Mouse (Mus musculus) intestine, embryonic 16.5 days (tissue): ENCODE data around the gene Lyzl4. TPM values are rescaled to one million over a fixed set of nuclear protein-coding genes. Genes with fewer than 3 reads are reported as not detected.

ENCODE experiments used
- ATAC-seq: fragments of 200-750 bp; cut with Nextera tagmentation; 2 replicates; pipeline ENCODE4 v1.8.0; 2017; ENCODE audit warnings: moderate TSS enrichment, moderate library complexity
- H3K27ac ChIP-seq: fragments of 300-500 bp; sonication (generic); 2 replicates; pipeline ENCODE4 v1.5.1; 2014; ENCODE audit warnings: mild to moderate bottlenecking, low read length
- H3K27me3 ChIP-seq: fragments of 300-500 bp; sonication (generic); replicated peaks from 2 replicates; pipeline ENCODE4 v1.6.1; 2014; ENCODE audit warnings: low read length, control low read depth, mixed read lengths; ENCODE audit not compliant: control insufficient read depth, insufficient read depth
- H3K36me3 ChIP-seq: fragments of 300-500 bp; sonication (generic); 2 replicates; pipeline ENCODE4 v1.6.1; 2014; ENCODE audit warnings: low read length, control low read depth; ENCODE audit not compliant: control insufficient read depth, insufficient read depth
- H3K4me1 ChIP-seq: fragments of 300-500 bp; sonication (generic); 2 replicates; pipeline ENCODE4 v1.6.1; 2014; ENCODE audit warnings: low read length, control low read depth, mixed read lengths; ENCODE audit not compliant: control insufficient read depth, insufficient read depth
- H3K4me2 ChIP-seq: fragments of 300-500 bp; sonication (generic); 2 replicates; pipeline ENCODE4 v1.6.1; 2014; ENCODE audit warnings: low read depth, low read length, control low read depth
- H3K4me3 ChIP-seq: fragments of 300-500 bp; sonication (generic); 2 replicates; pipeline ENCODE4 v1.5.1; 2014; ENCODE audit warnings: mild to moderate bottlenecking, low read length
- H3K9ac ChIP-seq: fragments of 300-500 bp; sonication (generic); 2 replicates; pipeline ENCODE4 v1.6.1; 2014; ENCODE audit warnings: low read depth, low read length
- H3K9me3 ChIP-seq: fragments of 300-500 bp; sonication (generic); 2 replicates; pipeline ENCODE4 v1.6.1; 2016; ENCODE audit warnings: low read length, control low read depth; ENCODE audit not compliant: control insufficient read depth
- WGBS: fragments of 180-500 bp; shearing (Covaris S2); extraction: QIAGEN DNeasy Blood & Tissue Kit; methylation state at CpG from one replicate; pipeline ENCODE4 v1.1.7; 2014; 5-methylcytosine and 5-hydroxymethylcytosine counted together
- polyA plus RNA-seq: library from polyadenylated mRNA; unstranded; fragments of >200 nt; fragmentation: Nextera tagmentation; extraction: Ambion mirVana; gene quantifications from 2 replicates; pipeline ENCODE4 v1.2.1, GENCODE M21; 2015

Lyzl4 gene
- not detected in 2 replicates for polyA plus RNA-seq

GRCm38 (mm10) chr9:121642001-121642400, at the start of gene Lyzl4:
Gene Lyzl4 (minus strand): TSS chr9:121642096.
- peak within 1 kb of the TSS; percentile 75 for H3K4me2 ChIP-seq
- peak; percentile 80 for ATAC-seq
- H3K9ac ChIP-seq = peak within 1 kb of the TSS; percentile 69
- H3K36me3 ChIP-seq = no peaks in the 10 kb centered on the region
- H3K9me3 ChIP-seq = no peaks in the 10 kb centered on the region
- H3K4me3 ChIP-seq = peak within 1 kb of the TSS; percentile 55
- H3K27ac ChIP-seq = no peak within 1 kb of the TSS
- 0% methylated on average over 26 of the region's 26 CpGs for WGBS
- peaks cover 24% of the 10 kb centered on the region for H3K4me1 ChIP-seq
- H3K27me3 ChIP-seq = peaks cover 31% of the 10 kb centered on the region

- WGBS = 82% methylated on average over 7 of the region's 7 CpGs
- no peaks in the 10 kb centered on the region for H3K27me3 ChIP-seq
- H3K4me3 ChIP-seq = no peak overlapping the region
- 0 out of 2 replicates have a peak, but pooled peaks cover 5% of the 10 kb centered on the region for H3K36me3 ChIP-seq
- no peak overlapping the region for H3K4me2 ChIP-seq
- H3K9ac ChIP-seq = no peak overlapping the region
- ATAC-seq = no peak
- no peak overlapping the region for H3K27ac ChIP-seq
- no peaks in the 10 kb centered on the region for H3K4me1 ChIP-seq
- H3K9me3 ChIP-seq = no peaks in the 10 kb centered on the region
These were observed 48.8 kb upstream of the Lyzl4 start for GRCm38 (mm10) chr9:121690734-121691133.

GRCm38 (mm10) chr9:121690200-121690651, 48.3 kb upstream of the Lyzl4 start:
- H3K27ac ChIP-seq = no peak overlapping the region
- no peak overlapping the region for H3K4me3 ChIP-seq
- 0 out of 2 replicates have a peak, but pooled peaks cover 5% of the 10 kb centered on the region for H3K36me3 ChIP-seq
- no peak overlapping the region for H3K9ac ChIP-seq
- ATAC-seq = no peak
- no peaks in the 10 kb centered on the region for H3K9me3 ChIP-seq
- H3K27me3 ChIP-seq = no peaks in the 10 kb centered on the region
- 71% methylated on average over 15 of the region's 15 CpGs for WGBS
- no peaks in the 10 kb centered on the region for H3K4me1 ChIP-seq
- no peak overlapping the region for H3K4me2 ChIP-seq

GRCm38 (mm10) chr9:121684702-121685101, 42.8 kb upstream of the Lyzl4 start:
- Histone ChIP-seq H3K4me3 (no peak overlapping the region), H3K27ac (no peak overlapping the region), H3K4me1 (no peaks in the 10 kb centered on the region), H3K9me3 (no peaks in the 10 kb centered on the region), H3K36me3 (0 out of 2 replicates have a peak, but pooled peaks cover 5% of the 10 kb centered on the region), H3K27me3 (no peaks in the 10 kb centered on the region), H3K4me2 (no peak overlapping the region), H3K9ac (no peak overlapping the region)
- ATAC-seq = no peak
- WGBS = 69% methylated on average over 7 of the region's 7 CpGs

GRCm38 (mm10) chr9:121682037-121682680, 40.3 kb upstream of the Lyzl4 start:
- no peaks in the 10 kb centered on the region for H3K27me3 ChIP-seq
- ATAC-seq = no peak
- H3K36me3 ChIP-seq = no peaks in the 10 kb centered on the region
- H3K4me3 ChIP-seq = no peak overlapping the region
- WGBS = 79% methylated on average over 18 of the region's 18 CpGs
- peaks cover 4% of the 10 kb centered on the region for H3K4me1 ChIP-seq
- no peak overlapping the region for H3K4me2 ChIP-seq
- H3K9me3 ChIP-seq = no peaks in the 10 kb centered on the region
- no peak overlapping the region for H3K9ac ChIP-seq
- H3K27ac ChIP-seq = no peak overlapping the region

GRCm38 (mm10) chr9:121681191-121681590, 39.3 kb upstream of the Lyzl4 start:
- H3K4me2 ChIP-seq = no peak overlapping the region
- H3K27me3 ChIP-seq = no peaks in the 10 kb centered on the region
- peaks cover 8% of the 10 kb centered on the region for H3K4me1 ChIP-seq
- H3K4me3 ChIP-seq = no peak overlapping the region
- H3K9ac ChIP-seq = no peak overlapping the region
- 73% methylated on average over 8 of the region's 8 CpGs for WGBS
- H3K27ac ChIP-seq = no peak overlapping the region
- no peaks in the 10 kb centered on the region for H3K36me3 ChIP-seq
- H3K9me3 ChIP-seq = no peaks in the 10 kb centered on the region
- ATAC-seq = no peak

- Histone ChIP-seq H3K9ac (no peak overlapping the region), H3K9me3 (no peaks in the 10 kb centered on the region), H3K4me1 (peaks cover 8% of the 10 kb centered on the region), H3K36me3 (no peaks in the 10 kb centered on the region), H3K4me2 (no peak overlapping the region), H3K27ac (no peak overlapping the region), H3K4me3 (no peak overlapping the region), H3K27me3 (no peaks in the 10 kb centered on the region)
- peak; percentile 67 for ATAC-seq
- WGBS = 20% methylated on average over 6 of the region's 6 CpGs
These were observed 37.7 kb upstream of the Lyzl4 start for GRCm38 (mm10) chr9:121679549-121679948.

- Histone ChIP-seq H3K4me1 (peaks cover 13% of the 10 kb centered on the region), H3K27me3 (no peaks in the 10 kb centered on the region), H3K4me3 (no peak overlapping the region), H3K9me3 (no peaks in the 10 kb centered on the region), H3K36me3 (no peaks in the 10 kb centered on the region), H3K4me2 (no peak overlapping the region), H3K9ac (no peak overlapping the region), H3K27ac (no peak overlapping the region)
- ATAC-seq = no peak
- 36% methylated on average over 8 of the region's 8 CpGs for WGBS
These were observed 35.6 kb upstream of the Lyzl4 start for GRCm38 (mm10) chr9:121677476-121677875.

GRCm38 (mm10) chr9:121677069-121677468, 35.2 kb upstream of the Lyzl4 start:
- Histone ChIP-seq H3K9ac (no peak overlapping the region), H3K27ac (no peak overlapping the region), H3K4me3 (no peak overlapping the region), H3K4me2 (no peak overlapping the region), H3K4me1 (peaks cover 17% of the 10 kb centered on the region), H3K9me3 (no peaks in the 10 kb centered on the region), H3K36me3 (no peaks in the 10 kb centered on the region), H3K27me3 (no peaks in the 10 kb centered on the region)
- WGBS = 35% methylated on average over 4 of the region's 4 CpGs
- no peak for ATAC-seq

GRCm38 (mm10) chr9:121675556-121675955, 33.7 kb upstream of the Lyzl4 start:
- Histone ChIP-seq H3K9ac (no peak overlapping the region), H3K27me3 (no peaks in the 10 kb centered on the region), H3K4me2 (no peak overlapping the region), H3K4me3 (no peak overlapping the region), H3K27ac (no peak overlapping the region), H3K9me3 (no peaks in the 10 kb centered on the region), H3K4me1 (peaks cover 23% of the 10 kb centered on the region), H3K36me3 (no peaks in the 10 kb centered on the region)
- no peak for ATAC-seq
- 81% methylated on average over 2 of the region's 2 CpGs for WGBS
